Mouse (Mus musculus) embryo, embryonic 10 days (tissue): ENCODE results near the gene Ajap1.

Source experiments
- DNase-seq: peaks from one replicate; pipeline ENCODE4 v3.0.0-alpha.2; 2015; ENCODE audit warnings: low spot score

Gene Ajap1

DNA sequence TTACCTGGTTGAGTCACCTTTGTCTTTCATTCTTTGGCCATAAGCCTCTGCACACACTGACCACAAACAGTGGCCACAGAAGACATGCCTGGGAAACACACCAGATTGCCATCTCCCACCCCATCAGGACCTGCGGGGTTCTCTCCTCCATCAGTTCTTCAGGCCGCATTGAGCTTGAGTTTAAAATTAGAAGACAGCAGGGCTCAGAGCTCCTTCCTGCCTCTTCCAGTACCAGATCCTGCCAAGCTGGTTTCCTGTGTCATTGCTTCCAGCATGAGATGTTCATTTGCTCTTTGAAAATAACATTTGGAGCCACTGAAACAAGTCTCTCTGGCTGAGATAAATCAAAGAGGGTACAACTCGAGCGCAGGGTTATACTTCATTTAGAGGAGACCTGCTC is 126.4 kb downstream of the Ajap1 start:
- no peak for DNase-seq

DNA sequence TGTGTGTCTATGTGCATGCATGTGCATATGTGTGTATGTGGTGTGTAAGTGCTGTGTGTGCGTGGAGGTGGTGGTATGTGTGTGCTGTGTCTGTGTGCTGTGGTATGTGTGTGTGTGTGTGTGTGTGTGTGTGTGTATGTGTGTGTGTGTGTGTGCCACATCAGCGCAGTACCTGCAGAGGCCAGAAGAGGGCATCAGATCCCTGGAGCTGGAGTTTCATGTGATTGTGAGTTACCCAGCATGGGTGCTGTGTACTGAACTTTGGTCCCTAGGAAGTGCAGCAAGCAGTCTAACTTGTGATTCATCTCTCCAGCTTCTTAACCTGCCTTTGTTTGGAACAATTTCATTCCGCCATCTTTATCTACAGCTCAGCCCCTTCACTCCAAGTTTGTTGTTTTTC is 137.6 kb downstream of the Ajap1 start:
- no peak for DNase-seq

- no peak for DNase-seq
Observed at GRCm38 (mm10) chr4:153340887-153341286, 141.7 kb downstream of the Ajap1 start.

DNA sequence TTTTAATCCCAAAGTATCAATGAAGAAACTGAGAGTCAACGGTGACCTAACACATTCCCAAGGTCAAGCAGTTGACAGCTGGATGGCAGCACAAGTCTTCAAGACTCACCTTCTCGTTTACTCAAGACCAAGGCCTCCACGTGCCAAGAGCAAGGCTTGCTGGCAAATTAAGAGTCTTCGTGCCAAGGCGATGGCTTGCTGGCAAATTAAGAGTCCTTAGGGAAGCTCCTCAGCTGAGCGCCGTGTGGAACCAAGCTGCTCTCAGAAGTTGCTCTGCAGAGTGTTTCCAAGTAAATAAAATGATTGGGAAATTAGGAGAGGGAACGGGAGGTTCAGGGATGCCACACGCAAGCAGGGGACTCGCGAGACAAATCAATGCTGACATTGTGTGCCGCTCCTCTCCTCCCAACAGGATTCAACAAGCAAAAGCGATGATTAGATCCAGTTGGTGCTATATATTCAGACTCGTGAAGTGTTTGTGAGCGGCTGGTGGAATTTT is 147.3 kb downstream of the Ajap1 start:
- DNase-seq, result no peak

GRCm38 (mm10) chr4:153327809-153328208 is 154.8 kb downstream of the Ajap1 start:
- DNase-seq, result no peak
